Mouse (Mus musculus) hindbrain, embryonic 15.5 days (tissue): Measurements from ENCODE around the gene Pttg1ip. TPM values are rescaled to one million over a fixed set of nuclear protein-coding genes. Genes with fewer than 3 reads are reported as not detected.

Source experiments
- ATAC-seq: fragments of 200-750 bp; cut with Nextera tagmentation; 2 replicates; pipeline ENCODE4 v1.8.0; 2017; ENCODE audit warnings: low read depth, moderate number of reproducible peaks, moderate TSS enrichment; ENCODE audit not compliant: low FRiP score
- H3K27ac ChIP-seq: fragments of 300-500 bp; sonication (generic); replicated peaks from 2 replicates; pipeline ENCODE4 v1.5.1; 2015; ENCODE audit warnings: mild to moderate bottlenecking, inconsistent platforms
- H3K27me3 ChIP-seq: fragments of 300-500 bp; sonication (generic); 2 replicates; pipeline ENCODE4 v1.6.1; 2015; ENCODE audit warnings: control low read depth, inconsistent platforms
- H3K36me3 ChIP-seq: fragments of 300-500 bp; sonication (generic); 2 replicates; pipeline ENCODE4 v1.6.1; 2015; ENCODE audit warnings: control low read depth, inconsistent platforms
- H3K4me1 ChIP-seq: fragments of 300-500 bp; sonication (generic); replicated peaks from 2 replicates; pipeline ENCODE4 v1.6.1; 2015; ENCODE audit warnings: control low read depth, inconsistent platforms
- H3K4me2 ChIP-seq: fragments of 300-500 bp; sonication (generic); 2 replicates; pipeline ENCODE4 v1.6.1; 2015; ENCODE audit warnings: moderate library complexity, mild to moderate bottlenecking, inconsistent platforms
- H3K4me3 ChIP-seq: fragments of 300-500 bp; sonication (generic); 2 replicates; pipeline ENCODE4 v1.5.1; 2015; ENCODE audit warnings: mild to moderate bottlenecking, inconsistent platforms
- H3K9ac ChIP-seq: fragments of 300-500 bp; sonication (generic); 2 replicates; pipeline ENCODE4 v1.6.1; 2015; ENCODE audit warnings: inconsistent platforms
- H3K9me3 ChIP-seq: fragments of 300-500 bp; sonication (generic); 2 replicates; pipeline ENCODE4 v1.6.1; 2016; ENCODE audit warnings: control low read depth, inconsistent platforms
- WGBS: fragments of 180-500 bp; shearing (Covaris S2); methylation state at CpG from one replicate; pipeline ENCODE4 v1.1.7; 2015; 5-methylcytosine and 5-hydroxymethylcytosine counted together
- polyA plus RNA-seq: library from polyadenylated mRNA; unstranded; fragments of >200 nt; fragmentation: Nextera tagmentation; extraction: Ambion mirVana; gene quantifications from 2 replicates; pipeline ENCODE4 v1.2.1, GENCODE M21; 2015

Gene Pttg1ip
- polyA plus RNA-seq, 1 experiment from 2014 or later, result 75.2 TPM

DNA sequence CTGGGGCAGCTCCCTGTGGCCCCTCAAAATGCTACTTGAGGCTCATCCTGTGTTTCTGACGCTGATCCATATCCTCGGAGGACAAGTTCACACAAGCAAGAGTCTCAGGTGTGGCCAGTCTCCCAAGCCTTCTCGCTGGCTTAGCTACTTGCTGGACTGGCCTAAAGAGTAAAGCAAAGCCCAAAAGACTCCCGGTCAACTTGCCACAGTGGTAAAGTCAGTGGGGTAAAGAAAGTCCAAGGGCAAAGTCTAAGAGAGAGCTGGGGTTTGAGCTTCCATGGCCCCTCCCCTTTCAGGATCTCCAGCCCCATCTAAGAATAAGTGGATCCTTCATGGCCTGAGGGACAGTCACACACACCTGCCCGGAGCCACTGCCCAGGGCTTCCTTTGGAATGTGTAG is 29.4 kb upstream of the Pttg1ip start:
- no peak overlapping the region for H3K9ac ChIP-seq
- no peak overlapping the region for H3K4me3 ChIP-seq
- H3K27me3 ChIP-seq, result no peaks in the 10 kb centered on the region
- no peak for ATAC-seq
- H3K36me3 ChIP-seq, result no peaks in the 10 kb centered on the region
- no peaks in the 10 kb centered on the region for H3K9me3 ChIP-seq
- no peaks in the 10 kb centered on the region for H3K4me1 ChIP-seq
- no peak overlapping the region for H3K27ac ChIP-seq
- WGBS, result 95% methylated on average over 5 of the region's 5 CpGs
- no peak overlapping the region for H3K4me2 ChIP-seq

DNA sequence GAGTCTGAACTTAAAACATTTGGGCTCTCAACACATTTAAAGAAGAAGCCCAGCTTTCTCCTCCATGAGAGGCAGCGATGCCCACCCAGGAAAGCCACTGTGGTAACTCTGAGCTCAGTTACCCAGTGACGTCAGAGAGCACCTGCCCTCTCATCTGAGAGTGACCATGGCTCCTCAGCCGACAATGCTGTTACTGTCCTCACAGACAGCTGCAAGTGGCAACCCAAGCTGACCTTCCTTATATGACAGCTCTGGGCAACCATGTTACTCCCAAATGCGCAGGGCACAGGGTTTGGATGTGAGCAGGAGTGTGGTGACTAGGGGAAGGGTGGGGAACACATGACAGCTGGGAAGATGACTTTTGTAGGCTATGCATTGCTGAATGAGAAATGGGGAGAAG is 28.2 kb upstream of the Pttg1ip start:
- H3K4me2 ChIP-seq, result no peak overlapping the region
- H3K36me3 ChIP-seq, result no peaks in the 10 kb centered on the region
- no peak overlapping the region for H3K9ac ChIP-seq
- no peak for ATAC-seq
- no peaks in the 10 kb centered on the region for H3K9me3 ChIP-seq
- no peaks in the 10 kb centered on the region for H3K4me1 ChIP-seq
- no peaks in the 10 kb centered on the region for H3K27me3 ChIP-seq
- no peak overlapping the region for H3K27ac ChIP-seq
- H3K4me3 ChIP-seq, result no peak overlapping the region
- 83% methylated on average over 4 of the region's 4 CpGs for WGBS

DNA sequence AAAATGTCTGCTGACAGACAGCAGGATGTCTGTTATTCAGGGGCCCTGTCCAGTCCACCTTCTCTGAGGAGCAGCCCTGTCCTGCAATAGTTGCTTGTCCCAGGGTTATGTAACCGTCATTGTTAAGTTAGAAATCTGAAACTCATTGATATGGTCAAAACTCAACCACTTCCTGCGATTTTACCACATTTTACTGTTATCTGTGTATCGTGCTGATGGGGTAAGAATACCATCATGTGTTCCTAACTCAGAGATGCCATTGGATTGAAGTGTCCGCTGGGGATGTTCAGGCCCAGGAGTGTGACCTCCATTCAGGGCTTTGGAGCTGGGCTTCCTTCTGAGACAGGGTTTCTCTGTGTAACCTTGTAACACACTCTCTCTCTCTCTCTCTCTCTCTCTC is 26.6 kb upstream of the Pttg1ip start:
- no peak for ATAC-seq
- H3K27ac ChIP-seq, result no peak overlapping the region
- WGBS, result 90% methylated on average over 4 of the region's 4 CpGs

DNA sequence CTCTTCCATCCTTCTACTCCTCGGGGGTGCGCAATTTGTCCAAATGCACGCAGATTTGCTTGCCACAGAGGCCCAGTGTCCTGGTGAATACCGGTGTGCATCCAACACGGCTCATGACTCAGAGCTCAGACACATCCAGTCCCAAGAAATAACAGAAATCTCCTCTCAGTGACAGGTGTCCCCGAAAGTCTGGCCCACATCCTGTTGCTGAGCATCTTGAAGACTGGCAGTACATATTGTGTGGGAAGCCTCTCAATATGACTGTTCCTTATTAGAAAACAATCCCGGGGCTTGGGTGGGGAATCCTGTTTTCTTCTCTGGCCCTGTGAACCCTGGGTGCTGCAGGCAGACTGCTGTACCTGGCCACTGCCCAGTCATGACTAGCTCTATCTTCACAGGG is 24.9 kb upstream of the Pttg1ip start:
- Histone ChIP-seq H3K9ac (no peak overlapping the region), H3K4me1 (no peaks in the 10 kb centered on the region), H3K4me3 (no peak overlapping the region), H3K4me2 (no peak overlapping the region), H3K36me3 (no peaks in the 10 kb centered on the region), H3K27ac (no peak overlapping the region), H3K9me3 (no peaks in the 10 kb centered on the region), H3K27me3 (no peaks in the 10 kb centered on the region)
- 94% methylated on average over 7 of the region's 7 CpGs for WGBS
- no peak for ATAC-seq

More for the DNA sequence above, 26.6 kb upstream of the Pttg1ip start:
- Histone ChIP-seq H3K4me1 (no peaks in the 10 kb centered on the region), H3K27me3 (no peaks in the 10 kb centered on the region), H3K36me3 (no peaks in the 10 kb centered on the region), H3K9me3 (no peaks in the 10 kb centered on the region), H3K4me2 (no peak overlapping the region), H3K4me3 (no peak overlapping the region), H3K9ac (no peak overlapping the region)

DNA sequence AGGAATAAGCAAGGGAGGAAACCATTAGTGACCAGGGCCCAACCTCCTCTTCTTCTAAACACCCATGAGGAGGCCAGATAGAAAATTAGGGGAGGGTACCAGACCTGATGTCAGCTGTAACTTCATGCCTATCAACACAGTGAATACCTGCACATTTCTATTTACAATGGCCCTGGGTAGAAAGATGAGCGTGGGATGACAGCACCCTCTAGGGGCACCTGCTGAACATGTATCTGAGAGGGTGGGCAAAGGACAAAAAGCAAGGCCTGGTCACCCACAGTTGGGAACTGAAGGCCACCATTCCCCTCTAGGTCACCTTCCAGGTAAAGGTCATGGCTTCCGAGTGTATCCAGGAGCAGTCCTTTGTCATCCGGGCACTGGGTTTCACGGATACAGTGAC is 23.9 kb upstream of the Pttg1ip start:
- no peaks in the 10 kb centered on the region for H3K9me3 ChIP-seq
- H3K27me3 ChIP-seq, result no peaks in the 10 kb centered on the region
- no peak for ATAC-seq
- no peak overlapping the region for H3K4me2 ChIP-seq
- H3K4me1 ChIP-seq, result no peaks in the 10 kb centered on the region
- H3K27ac ChIP-seq, result no peak overlapping the region
- H3K9ac ChIP-seq, result no peak overlapping the region
- no peak overlapping the region for H3K4me3 ChIP-seq
- whole genome bisulfite sequencing, result 91% methylated on average over 4 of the region's 4 CpGs
- H3K36me3 ChIP-seq, result no peaks in the 10 kb centered on the region

DNA sequence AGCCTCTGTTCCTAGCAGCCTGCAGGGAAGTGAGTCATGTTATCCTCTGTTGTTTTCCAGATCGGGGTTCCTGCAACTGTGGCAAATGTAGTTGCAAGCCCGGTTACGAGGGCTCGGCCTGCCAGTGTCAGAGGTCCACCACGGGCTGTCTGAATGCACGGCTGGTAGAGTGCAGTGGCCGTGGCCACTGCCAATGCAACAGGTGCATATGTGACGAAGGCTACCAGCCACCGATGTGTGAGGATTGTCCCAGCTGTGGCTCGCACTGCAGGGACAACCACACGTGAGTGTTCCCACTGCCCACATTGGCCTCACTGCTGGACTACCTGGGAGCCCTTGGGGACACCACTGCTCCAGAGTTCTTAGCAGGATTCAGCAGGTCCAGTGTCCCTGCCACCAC is 21.4 kb upstream of the Pttg1ip start:
- Histone ChIP-seq H3K27ac (no peak overlapping the region), H3K4me3 (no peak overlapping the region), H3K4me2 (no peak overlapping the region), H3K36me3 (no peaks in the 10 kb centered on the region), H3K9ac (no peak overlapping the region), H3K27me3 (no peaks in the 10 kb centered on the region), H3K4me1 (no peaks in the 10 kb centered on the region), H3K9me3 (no peaks in the 10 kb centered on the region)
- 87% methylated on average over 11 of the region's 11 CpGs for WGBS
- no peak for ATAC-seq

DNA sequence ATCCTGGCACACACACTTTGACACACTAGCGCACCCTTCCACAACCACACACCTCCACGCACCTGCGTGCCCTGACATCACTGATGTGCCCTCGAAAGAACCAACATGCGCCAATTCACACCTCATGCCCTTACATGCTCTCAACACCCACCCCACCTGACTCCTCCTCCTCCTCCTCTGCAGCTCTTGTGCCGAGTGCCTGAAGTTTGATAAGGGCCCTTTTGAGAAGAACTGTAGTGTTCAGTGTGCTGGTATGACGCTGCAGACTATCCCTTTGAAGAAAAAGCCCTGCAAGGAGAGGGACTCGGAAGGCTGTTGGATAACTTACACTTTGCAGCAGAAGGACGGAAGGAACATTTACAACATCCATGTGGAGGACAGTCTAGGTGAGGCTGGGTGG is 20.7 kb upstream of the Pttg1ip start:
- no peak overlapping the region for H3K9ac ChIP-seq
- H3K4me3 ChIP-seq, result no peak overlapping the region
- no peaks in the 10 kb centered on the region for H3K9me3 ChIP-seq
- H3K4me2 ChIP-seq, result no peak overlapping the region
- no peak for ATAC-seq
- 93% methylated on average over 9 of the region's 9 CpGs for WGBS
- no peaks in the 10 kb centered on the region for H3K27me3 ChIP-seq
- no peaks in the 10 kb centered on the region for H3K4me1 ChIP-seq
- H3K36me3 ChIP-seq, result no peaks in the 10 kb centered on the region
- H3K27ac ChIP-seq, result no peak overlapping the region

DNA sequence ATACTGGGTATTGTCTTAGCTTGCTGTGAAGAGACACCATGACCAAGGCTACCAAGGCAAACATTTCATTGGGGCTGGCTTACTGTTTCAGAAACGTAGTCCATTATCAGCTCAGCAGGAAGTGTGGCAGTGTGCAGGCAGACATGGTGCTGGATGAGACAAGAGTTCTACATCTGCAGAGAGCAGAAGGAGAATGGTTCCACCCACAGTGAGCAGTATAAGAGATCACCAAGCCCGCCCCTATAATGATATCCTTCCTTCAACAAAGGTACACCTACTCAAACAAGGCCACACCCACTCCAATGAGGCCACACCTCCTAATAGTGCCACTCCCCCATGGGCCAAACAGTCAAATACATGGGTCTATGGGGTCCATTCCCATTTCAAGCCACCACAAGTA is 20.0 kb upstream of the Pttg1ip start:
- Histone ChIP-seq H3K4me3 (no peak overlapping the region), H3K27ac (no peak overlapping the region), H3K9me3 (no peaks in the 10 kb centered on the region), H3K4me2 (no peak overlapping the region), H3K9ac (no peak overlapping the region), H3K27me3 (no peaks in the 10 kb centered on the region), H3K4me1 (no peaks in the 10 kb centered on the region), H3K36me3 (no peaks in the 10 kb centered on the region)
- 92% methylated on average over 2 of the region's 2 CpGs for WGBS
- ATAC-seq, result no peak

DNA sequence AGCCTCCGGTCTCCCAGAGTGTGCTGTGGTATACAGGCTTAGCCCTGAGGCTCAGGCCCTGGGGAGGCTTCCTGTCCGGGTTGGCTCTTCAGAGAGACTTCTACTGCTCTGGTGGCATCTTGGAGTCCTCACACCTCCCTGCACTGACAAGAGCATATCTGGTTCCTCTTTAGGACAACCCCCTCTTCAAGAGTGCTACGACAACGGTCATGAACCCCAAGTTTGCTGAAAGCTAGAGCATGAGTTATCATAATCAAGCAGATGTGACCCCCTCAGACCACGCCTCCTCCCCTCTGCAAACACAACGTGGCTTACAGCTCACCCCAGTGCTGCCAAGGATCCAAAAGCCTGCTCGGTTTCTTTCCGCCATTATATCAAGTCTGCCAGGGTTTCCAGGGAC is 16.5 kb upstream of the Pttg1ip start:
- no peak overlapping the region for H3K9ac ChIP-seq
- no peak overlapping the region for H3K4me2 ChIP-seq
- no peaks in the 10 kb centered on the region for H3K27me3 ChIP-seq
- H3K9me3 ChIP-seq, result no peaks in the 10 kb centered on the region
- H3K4me3 ChIP-seq, result no peak overlapping the region
- no peak for ATAC-seq
- 86% methylated on average over 8 of the region's 8 CpGs for WGBS
- H3K4me1 ChIP-seq, result no peaks in the 10 kb centered on the region
- H3K36me3 ChIP-seq, result no peaks in the 10 kb centered on the region
- H3K27ac ChIP-seq, result no peak overlapping the region

DNA sequence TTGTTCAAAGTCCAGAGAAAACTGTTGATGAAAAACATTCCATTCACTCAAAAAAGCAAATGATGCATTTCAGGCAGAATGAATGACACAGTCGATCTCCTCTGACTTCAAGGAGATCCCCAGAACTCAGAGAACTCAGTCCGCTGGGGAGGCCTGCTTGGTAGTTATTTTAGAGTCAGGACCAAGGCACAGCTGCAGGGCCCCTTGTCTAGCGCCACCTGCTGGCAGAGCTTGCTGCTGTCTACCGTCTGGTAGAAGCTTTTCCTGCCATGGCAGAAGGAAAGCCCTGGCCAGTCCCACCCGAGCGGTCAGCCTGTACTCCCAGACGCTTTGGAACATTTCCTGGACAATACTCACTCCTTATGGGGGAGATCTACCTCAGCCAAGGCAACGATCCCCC is 14.9 kb upstream of the Pttg1ip start:
- no peak overlapping the region for H3K4me2 ChIP-seq
- no peak overlapping the region for H3K4me3 ChIP-seq
- no peaks in the 10 kb centered on the region for H3K36me3 ChIP-seq
- no peak overlapping the region for H3K9ac ChIP-seq
- H3K27ac ChIP-seq, result no peak overlapping the region
- no peak for ATAC-seq
- H3K9me3 ChIP-seq, result no peaks in the 10 kb centered on the region
- no peaks in the 10 kb centered on the region for H3K27me3 ChIP-seq
- no peaks in the 10 kb centered on the region for H3K4me1 ChIP-seq
- WGBS, result 45% methylated on average over 8 of the region's 8 CpGs

DNA sequence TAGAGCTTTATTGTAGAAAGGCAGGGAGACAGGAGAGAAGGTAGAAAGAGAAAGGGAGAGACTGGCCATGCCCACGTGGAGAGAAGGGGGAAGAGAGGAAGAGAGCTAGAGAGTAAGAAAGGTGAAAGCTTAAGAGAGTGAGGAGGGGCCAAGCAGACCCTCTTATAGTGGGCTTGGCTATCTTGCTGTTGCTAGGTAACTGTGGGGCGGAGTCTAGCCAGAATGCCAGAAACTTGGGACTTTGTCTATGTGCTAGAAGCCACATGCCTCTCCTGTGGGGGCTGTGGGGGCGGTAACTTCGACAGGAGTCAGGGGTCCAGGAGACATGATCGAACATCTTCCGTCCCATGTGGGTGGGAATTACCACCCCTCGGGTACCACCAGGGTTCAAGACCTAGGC is 12.0 kb upstream of the Pttg1ip start:
- Histone ChIP-seq H3K27me3 (no peaks in the 10 kb centered on the region), H3K9me3 (no peaks in the 10 kb centered on the region), H3K4me3 (no peak overlapping the region), H3K27ac (no peak overlapping the region), H3K9ac (no peak overlapping the region), H3K36me3 (no peaks in the 10 kb centered on the region), H3K4me1 (no peaks in the 10 kb centered on the region), H3K4me2 (no peak overlapping the region)
- no peak for ATAC-seq
- 33% methylated on average over 7 of the region's 7 CpGs for WGBS

DNA sequence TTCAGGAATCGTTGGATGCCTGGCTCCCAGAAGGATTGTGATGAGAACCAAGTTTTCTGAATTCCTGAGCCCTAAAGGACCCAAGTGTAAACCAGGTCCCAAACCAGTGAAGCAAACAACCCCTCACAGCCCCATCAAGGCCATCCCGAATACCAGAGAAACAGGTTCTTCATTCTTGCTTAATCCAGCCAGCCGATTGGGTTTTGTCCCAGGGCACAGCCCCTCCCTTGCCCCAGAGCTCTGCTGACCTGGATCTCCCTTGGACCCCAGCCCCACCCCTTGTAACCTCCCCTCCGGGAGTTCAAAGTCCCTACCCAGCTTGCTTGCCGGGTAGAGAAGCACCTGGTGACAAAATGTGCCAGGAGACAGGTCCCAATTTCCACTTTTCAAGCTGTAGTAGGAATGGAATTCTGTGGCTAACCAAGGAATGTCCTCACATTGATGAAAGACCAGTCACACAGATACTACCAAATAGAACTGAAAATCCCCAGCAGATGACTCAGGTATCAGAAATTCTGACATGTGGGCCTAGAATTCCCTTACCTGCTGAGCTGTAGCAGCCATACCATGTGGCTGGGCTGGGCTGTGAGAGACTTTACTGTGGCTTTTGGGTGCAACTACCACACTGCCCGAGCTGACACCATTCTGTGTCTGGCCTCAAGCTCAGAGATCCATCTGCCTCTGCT is 11.4 kb upstream of the Pttg1ip start:
- ATAC-seq, result no peak
- Histone ChIP-seq H3K4me2 (no peak overlapping the region), H3K36me3 (no peaks in the 10 kb centered on the region), H3K9ac (no peak overlapping the region), H3K27me3 (no peaks in the 10 kb centered on the region), H3K27ac (no peak overlapping the region), H3K9me3 (no peaks in the 10 kb centered on the region), H3K4me3 (no peak overlapping the region), H3K4me1 (no peaks in the 10 kb centered on the region)
- WGBS, result 64% methylated on average over 6 of the region's 6 CpGs

DNA sequence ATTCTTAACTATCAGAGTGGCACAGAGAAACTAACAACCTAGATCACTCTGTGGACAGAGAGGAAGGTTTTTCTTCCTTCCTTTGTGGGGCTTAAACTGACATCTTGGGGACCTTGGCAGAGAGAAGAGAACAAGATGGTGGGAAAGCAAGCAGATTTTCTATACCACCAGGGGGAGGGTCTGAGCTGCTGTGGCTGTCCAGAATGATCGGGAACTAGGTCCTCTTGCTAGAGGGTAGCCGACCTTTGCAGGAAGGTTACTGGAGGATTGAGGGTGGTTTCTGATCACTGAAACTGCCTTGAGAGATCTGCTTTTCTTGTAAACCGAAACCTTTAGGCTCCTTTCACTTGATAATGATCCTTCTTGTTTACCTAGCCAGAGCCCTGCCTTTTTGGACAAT is 9.3 kb upstream of the Pttg1ip start:
- H3K27me3 ChIP-seq, result no peaks in the 10 kb centered on the region
- H3K4me2 ChIP-seq, result no peak overlapping the region
- H3K9ac ChIP-seq, result no peak overlapping the region
- H3K4me1 ChIP-seq, result no peaks in the 10 kb centered on the region
- H3K27ac ChIP-seq, result no peak overlapping the region
- H3K36me3 ChIP-seq, result no peaks in the 10 kb centered on the region
- no peaks in the 10 kb centered on the region for H3K9me3 ChIP-seq
- no peak overlapping the region for H3K4me3 ChIP-seq
- ATAC-seq, result no peak
- 32% methylated on average over 3 of the region's 3 CpGs for WGBS
